Mouse (Mus musculus): ENCODE results near the gene Arhgap30. TPM values are rescaled to one million over a fixed set of nuclear protein-coding genes. Genes with fewer than 3 reads are reported as not detected.
A peak's percentile ranks its signal among the peaks of the same experiment; 100 is the strongest.

Gene Arhgap30
- total RNA-seq, 4 experiments from 2014 or later: 1.9 to 8.7 (median 4.9) TPM

- DNase-seq (ENCODE audit: low spot score in 2 of 2): no peak
Observed at GRCm38 (mm10) chr1:171425126-171425525, 36.4 kb downstream of the Arhgap30 start.

GRCm38 (mm10) chr1:171432158-171432557 lies 43.4 kb downstream of the Arhgap30 start:
- no peak for DNase-seq (ENCODE audit: low spot score in 2 of 2)

- no peak for DNase-seq (ENCODE audit: low spot score in 2 of 2)
Observed at GRCm38 (mm10) chr1:171435288-171435814, 46.6 kb downstream of the Arhgap30 start.

GRCm38 (mm10) chr1:171435974-171436373 lies 47.2 kb downstream of the Arhgap30 start:
- DNase-seq (ENCODE audit: low spot score in 2 of 2): no peak

- peak in 1 of 2 experiments; percentile 18 for DNase-seq (ENCODE audit: low spot score in 2 of 2)
Observed at GRCm38 (mm10) chr1:171437264-171438013, 48.7 kb downstream of the Arhgap30 start, which contains the start of gene F11r. Gene F11r, plus strand, starts transcription at chr1:171437535.

- DNase-seq (ENCODE audit: low spot score in 2 of 2): no peak
Observed at GRCm38 (mm10) chr1:171438014-171438670, 49.4 kb downstream of the Arhgap30 start.

- DNase-seq (ENCODE audit: low spot score in 2 of 2): no peak
Observed at GRCm38 (mm10) chr1:171439072-171439471, 50.3 kb downstream of the Arhgap30 start.

- DNase-seq (ENCODE audit: low spot score in 2 of 2): no peak
Observed at GRCm38 (mm10) chr1:171440025-171440725, 51.4 kb downstream of the Arhgap30 start.

- DNase-seq (ENCODE audit: low spot score in 2 of 2): no peak
Observed at GRCm38 (mm10) chr1:171441466-171442412, 53.0 kb downstream of the Arhgap30 start.

GRCm38 (mm10) chr1:171442413-171442760 lies 53.6 kb downstream of the Arhgap30 start:
- DNase-seq (ENCODE audit: low spot score in 2 of 2): no peak

- no peak for DNase-seq (ENCODE audit: low spot score in 2 of 2)
Observed at GRCm38 (mm10) chr1:171445050-171445449, 56.3 kb downstream of the Arhgap30 start.

GRCm38 (mm10) chr1:171446854-171447253 lies 58.1 kb downstream of the Arhgap30 start:
- no peak for DNase-seq (ENCODE audit: low spot score in 2 of 2)

GRCm38 (mm10) chr1:171447692-171448091 lies 58.9 kb downstream of the Arhgap30 start:
- DNase-seq (ENCODE audit: low spot score in 2 of 2): no peak

GRCm38 (mm10) chr1:171450062-171450461 lies 61.3 kb downstream of the Arhgap30 start:
- no peak for DNase-seq (ENCODE audit: low spot score in 2 of 2)

GRCm38 (mm10) chr1:171451001-171451400 lies 62.2 kb downstream of the Arhgap30 start:
- DNase-seq (ENCODE audit: low spot score in 2 of 2): no peak

GRCm38 (mm10) chr1:171452522-171452921 lies 63.8 kb downstream of the Arhgap30 start:
- DNase-seq (ENCODE audit: low spot score in 2 of 2): no peak

GRCm38 (mm10) chr1:171452923-171453322 lies 64.2 kb downstream of the Arhgap30 start:
- DNase-seq (ENCODE audit: low spot score in 2 of 2): no peak

GRCm38 (mm10) chr1:171454926-171455325 lies 66.2 kb downstream of the Arhgap30 start:
- DNase-seq (ENCODE audit: low spot score in 2 of 2): no peak

GRCm38 (mm10) chr1:171457568-171457967 lies 68.8 kb downstream of the Arhgap30 start:
- no peak for DNase-seq (ENCODE audit: low spot score in 2 of 2)

- no peak for DNase-seq (ENCODE audit: low spot score in 2 of 2)
Observed at GRCm38 (mm10) chr1:171459791-171460190, 71.0 kb downstream of the Arhgap30 start.
